Mouse (Mus musculus) adrenal gland, adult (tissue): ENCODE data around the gene Tmc8.
A peak's percentile ranks its signal among the peaks of the same experiment; 100 is the strongest.
"Not testable (repeated sequence)": the region's sequence is repeated elsewhere in the genome, so short reads cannot be mapped to it uniquely, and the experiment has no call there.

Experiments used
- DNase-seq, 2 experiments: peaks; one replicate each; pipeline ENCODE4 v3.0.0; 2022 to 2023; ENCODE audit warnings: low spot score in 1 of 2; ENCODE audit not compliant: inconsistent age in 2 of 2

Tmc8 gene

GRCm38 (mm10) chr11:117824060-117824969, 42.4 kb downstream of the Tmc8 start:
- DNase-seq: peak; percentile 83 to 94

GRCm38 (mm10) chr11:117825333-117826101, 43.6 kb downstream of the Tmc8 start, which contains the start of the genes Afmid and Tk1:
TSS of gene Afmid (plus strand) at chr11:117825924.
TSS of gene Tk1 (minus strand) at chr11:117826092.
- peak; percentile 78 to 88 for DNase-seq

- DNase-seq: no peak
Observed at GRCm38 (mm10) chr11:117826164-117826563, 44.3 kb downstream of the Tmc8 start.

GRCm38 (mm10) chr11:117826916-117827315, 45.0 kb downstream of the Tmc8 start:
- DNase-seq: no peak

GRCm38 (mm10) chr11:117827386-117827785, 45.5 kb downstream of the Tmc8 start:
- no peak for DNase-seq

- DNase-seq: peak; percentile 46 to 58
Observed at GRCm38 (mm10) chr11:117828149-117828887, 46.4 kb downstream of the Tmc8 start.

GRCm38 (mm10) chr11:117828888-117829604, 47.2 kb downstream of the Tmc8 start:
- peak; percentile 41 to 78 for DNase-seq

- DNase-seq: peak in 1 of 2 experiments; percentile 70
Observed at GRCm38 (mm10) chr11:117829671-117830215, 47.9 kb downstream of the Tmc8 start.

- DNase-seq: peak in 1 of 2 experiments; percentile 56
Observed at GRCm38 (mm10) chr11:117830401-117830800, 48.5 kb downstream of the Tmc8 start.

- DNase-seq: peak; percentile 62 to 86
Observed at GRCm38 (mm10) chr11:117832086-117832969, 50.5 kb downstream of the Tmc8 start.

- not testable (repeated sequence) for DNase-seq
Observed at GRCm38 (mm10) chr11:117833509-117833908, 51.6 kb downstream of the Tmc8 start.

GRCm38 (mm10) chr11:117834086-117834485, 52.2 kb downstream of the Tmc8 start:
- DNase-seq: no peak

- peak; percentile 35 to 64 for DNase-seq
Observed at GRCm38 (mm10) chr11:117836306-117836705, 54.4 kb downstream of the Tmc8 start.

GRCm38 (mm10) chr11:117838572-117838971, 56.7 kb downstream of the Tmc8 start:
- DNase-seq: peak in 1 of 2 experiments; percentile 40

GRCm38 (mm10) chr11:117839021-117839420, 57.1 kb downstream of the Tmc8 start:
- DNase-seq: no peak

GRCm38 (mm10) chr11:117840910-117841309, 59.0 kb downstream of the Tmc8 start:
- DNase-seq: peak; percentile 71 to 83
